Mouse (Mus musculus) liver, adult 2 months (tissue): Measurements from ENCODE around the gene Lce1f.

ENCODE experiments used
- CTCF ChIP-seq: fragments of 200-500 bp; IDR thresholded peaks from 2 replicates; pipeline ENCODE4 v1.5.1; 2011; ENCODE audit warnings: low read depth, low read length, control low read depth
- POLR2A ChIP-seq: fragments of 200-500 bp; IDR thresholded peaks from 2 replicates; pipeline ENCODE4 v1.6.1; 2011; ENCODE audit warnings: low read length, control low read depth; ENCODE audit not compliant: insufficient read depth; ENCODE audit errors: extremely low read depth

- TF ChIP-seq CTCF (no peak), POLR2A (no peak)
Measured at GRCm38 (mm10) chr3:92738996-92739395, 18.8 kb upstream of the Lce1f start, which contains the start of gene Gm38119.
